Mouse (Mus musculus): ENCODE measurements around the gene Il34. TPM values are rescaled to one million over a fixed set of nuclear protein-coding genes. Genes with fewer than 3 reads are reported as not detected.

Gene Il34
- total and polyA plus RNA-seq, 3 experiments, result 3.3 to 15.3 (median 5.3) TPM

- intact Hi-C loops (cut with DNase I), result no loop called here
- Histone ChIP-seq H3K27ac (no peak overlapping the region), H3K79me2 (replicated peaks; ENCODE audit: control insufficient read depth, insufficient read depth, low read length) (no peaks in the 10 kb centered on the region), H3K9ac (ENCODE audit: low read depth, low read length) (no peak overlapping the region), H3K4me1 (ENCODE audit: control insufficient read depth, insufficient read depth, low read length) (peaks cover 4% of the 10 kb centered on the region), H3K36me3 (ENCODE audit: control insufficient read depth, insufficient read depth, low read length) (no peaks in the 10 kb centered on the region), H3K27me3 (ENCODE audit: control insufficient read depth, insufficient read depth, low read length) (no peaks in the 10 kb centered on the region), H3K4me3 (no peak overlapping the region)
- no peak for DNase-seq
- no peak for TF ChIP-seq POLR2A (IDR thresholded peaks at IDR 0.05; ENCODE audit: insufficient read depth, low read depth, low read length)
- no peak for TF ChIP-seq CTCF (IDR thresholded peaks at IDR 0.05)
- no peak for TF ChIP-seq EP300 (IDR thresholded peaks at IDR 0.05; ENCODE audit: insufficient read depth, low read depth, low read length)
- 81% methylated on average over 5 of the region's 5 CpGs for WGBS
Measured at GRCm38 (mm10) chr8:110694226-110694625, 111.5 kb downstream of the Il34 start.

Other genes with a start within 250 kb of the Il34 start
- gene Vac14, start 187.3 kb downstream of the Il34 start, total RNA-seq (2021), result 10 to 100 TPM; 15.7 to 15.8 TPM
- 24.9 and 27.0 TPM in 2 replicates for gene Vac14, start 187.3 kb downstream of the Il34 start, polyA plus RNA-seq (2012; rRNA removed)
- gene Mtss1l, start 84.4 kb downstream of the Il34 start, total RNA-seq (2021), result 10 to 100 TPM; 38.8 to 39.6 TPM
- gene Mtss1l, start 84.4 kb downstream of the Il34 start, polyA plus RNA-seq (2012; rRNA removed), result 34.3 and 39.7 TPM in 2 replicates
- gene Cog4, start 40.7 kb upstream of the Il34 start, total RNA-seq (2021), result 10 to 100 TPM; 66.2 to 74.1 TPM
- 34.8 and 51.5 TPM in 2 replicates for gene Cog4, start 40.7 kb upstream of the Il34 start, polyA plus RNA-seq (2012; rRNA removed)
- 10 to 100 TPM; 38.3 to 39.7 TPM for gene Sf3b3, start 40.9 kb upstream of the Il34 start, total RNA-seq (2021)
- gene Sf3b3, start 40.9 kb upstream of the Il34 start, polyA plus RNA-seq (2012; rRNA removed), result 19.2 and 34.3 TPM in 2 replicates
- 1 to 10 TPM; 4.5 to 4.6 TPM for gene Fuk, start 96.6 kb upstream of the Il34 start, total RNA-seq (2021)
- gene Fuk, start 96.6 kb upstream of the Il34 start, polyA plus RNA-seq (2012; rRNA removed), result 6.2 and 8.8 TPM in 2 replicates
- 10 to 100 TPM; 20.2 to 22.0 TPM for gene St3gal2, start 114.0 kb upstream of the Il34 start, total RNA-seq (2021)
- gene St3gal2, start 114.0 kb upstream of the Il34 start, polyA plus RNA-seq (2012; rRNA removed), result 25.9 and 34.8 TPM in 2 replicates
- 10 to 100 TPM; 31.7 to 34.8 TPM for gene Ddx19a, start 191.9 kb upstream of the Il34 start, total RNA-seq (2021)
- 18.0 and 29.5 TPM in 2 replicates for gene Ddx19a, start 191.9 kb upstream of the Il34 start, polyA plus RNA-seq (2012; rRNA removed)
- gene Ddx19b, start 225.8 kb upstream of the Il34 start, total RNA-seq (2021), result 10 to 100 TPM; 10.3 TPM
- 3.2 and 6.2 TPM in 2 replicates for gene Ddx19b, start 225.8 kb upstream of the Il34 start, polyA plus RNA-seq (2012; rRNA removed)
- gene Aars, start 227.2 kb upstream of the Il34 start, total RNA-seq (2021), result 10 to 100 TPM; 31.9 to 38.1 TPM
- 19.4 and 28.3 TPM in 2 replicates for gene Aars, start 227.2 kb upstream of the Il34 start, polyA plus RNA-seq (2012; rRNA removed)

Measured in heart, adult 2 months (tissue).